Mouse (Mus musculus): ENCODE results near the gene Slc36a4. TPM values are rescaled to one million over a fixed set of nuclear protein-coding genes. Genes with fewer than 3 reads are reported as not detected.
A peak's percentile ranks its signal among the peaks of the same experiment; 100 is the strongest.

The Slc36a4 gene
- 23.3 and 25.0 TPM in 2 replicates for polyA plus RNA-seq (2012; rRNA removed)

GRCm38 (mm10) chr9:15709599-15710381, at the start of gene Slc36a4:
TSS of gene Slc36a4 (plus strand) at chr9:15709738.
- peak within 1 kb of the TSS; percentile 78 for H3K4me3 ChIP-seq (ENCODE audit: insufficient read depth, low read length)
- TF ChIP-seq POLR2A (IDR thresholded peaks at IDR 0.05; ENCODE audit: extremely low read depth, insufficient read depth, low read length), result peak; percentile 76
- no peak for TF ChIP-seq CTCF (IDR thresholded peaks at IDR 0.05; ENCODE audit: extremely low read depth, insufficient read depth, low read length)
- peaks cover 4% of the 10 kb centered on the region for H3K4me1 ChIP-seq (ENCODE audit: control insufficient read depth, insufficient read depth, low read length)

GRCm38 (mm10) chr9:15664606-15665005, 44.9 kb upstream of the Slc36a4 start:
- TF ChIP-seq CTCF (IDR thresholded peaks at IDR 0.05; ENCODE audit: extremely low read depth, insufficient read depth, low read length), result no peak
- Histone ChIP-seq H3K27ac (ENCODE audit: insufficient read depth, low read length) (no peak overlapping the region), H3K4me1 (ENCODE audit: control insufficient read depth, insufficient read depth, low read length) (no peaks in the 10 kb centered on the region), H3K4me3 (ENCODE audit: insufficient read depth, low read length) (no peak overlapping the region)

More at GRCm38 (mm10) chr9:15709599-15710381, at the start of gene Slc36a4:
- H3K27ac ChIP-seq (ENCODE audit: insufficient read depth, low read length), result peak within 1 kb of the TSS; percentile 88

DNA sequence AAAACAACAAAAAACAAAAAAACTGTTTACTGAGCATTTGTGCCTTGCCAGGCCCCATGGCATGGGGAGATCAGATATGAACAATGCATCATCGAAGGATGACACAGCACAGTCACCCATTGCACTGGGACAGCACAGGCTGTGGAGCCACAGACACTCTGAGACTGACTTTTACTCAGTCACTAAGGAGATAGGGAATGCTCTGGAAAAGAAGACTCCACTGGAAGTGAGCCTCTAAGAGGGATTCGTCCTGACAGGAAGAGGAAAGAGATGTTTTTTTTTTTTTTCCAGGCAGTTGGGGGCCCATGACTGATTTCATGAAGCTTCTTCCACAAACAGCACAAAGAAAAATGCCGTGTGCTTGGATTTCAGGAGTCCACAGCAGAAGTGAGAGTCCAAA, 40.1 kb upstream of the Slc36a4 start:
- TF ChIP-seq CTCF (IDR thresholded peaks at IDR 0.05; ENCODE audit: extremely low read depth, insufficient read depth, low read length) (no peak), POLR2A (IDR thresholded peaks at IDR 0.05; ENCODE audit: extremely low read depth, insufficient read depth, low read length) (no peak)
- no peak overlapping the region for H3K27ac ChIP-seq (ENCODE audit: insufficient read depth, low read length)
- no peak overlapping the region for H3K4me3 ChIP-seq (ENCODE audit: insufficient read depth, low read length)
- no peaks in the 10 kb centered on the region for H3K4me1 ChIP-seq (ENCODE audit: control insufficient read depth, insufficient read depth, low read length)

GRCm38 (mm10) chr9:15670002-15670527, 39.5 kb upstream of the Slc36a4 start:
- H3K27ac ChIP-seq (ENCODE audit: insufficient read depth, low read length), result no peak overlapping the region
- TF ChIP-seq POLR2A (IDR thresholded peaks at IDR 0.05; ENCODE audit: extremely low read depth, insufficient read depth, low read length) (no peak), CTCF (IDR thresholded peaks at IDR 0.05; ENCODE audit: extremely low read depth, insufficient read depth, low read length) (no peak)
- H3K4me1 ChIP-seq (ENCODE audit: control insufficient read depth, insufficient read depth, low read length), result no peaks in the 10 kb centered on the region
- H3K4me3 ChIP-seq (ENCODE audit: insufficient read depth, low read length), result no peak overlapping the region

GRCm38 (mm10) chr9:15672251-15672650, 37.3 kb upstream of the Slc36a4 start:
- H3K27ac ChIP-seq (ENCODE audit: insufficient read depth, low read length), result no peak overlapping the region
- H3K4me3 ChIP-seq (ENCODE audit: insufficient read depth, low read length), result no peak overlapping the region
- no peak for TF ChIP-seq POLR2A (IDR thresholded peaks at IDR 0.05; ENCODE audit: extremely low read depth, insufficient read depth, low read length)
- H3K4me1 ChIP-seq (ENCODE audit: control insufficient read depth, insufficient read depth, low read length), result no peaks in the 10 kb centered on the region

- TF ChIP-seq POLR2A (IDR thresholded peaks at IDR 0.05; ENCODE audit: extremely low read depth, insufficient read depth, low read length) (no peak), CTCF (IDR thresholded peaks at IDR 0.05; ENCODE audit: extremely low read depth, insufficient read depth, low read length) (peak; percentile 95)
- Histone ChIP-seq H3K4me3 (ENCODE audit: insufficient read depth, low read length) (no peak overlapping the region), H3K4me1 (ENCODE audit: control insufficient read depth, insufficient read depth, low read length) (no peaks in the 10 kb centered on the region), H3K27ac (ENCODE audit: insufficient read depth, low read length) (no peak overlapping the region)
Measured at GRCm38 (mm10) chr9:15681855-15682466, 27.6 kb upstream of the Slc36a4 start.

DNA sequence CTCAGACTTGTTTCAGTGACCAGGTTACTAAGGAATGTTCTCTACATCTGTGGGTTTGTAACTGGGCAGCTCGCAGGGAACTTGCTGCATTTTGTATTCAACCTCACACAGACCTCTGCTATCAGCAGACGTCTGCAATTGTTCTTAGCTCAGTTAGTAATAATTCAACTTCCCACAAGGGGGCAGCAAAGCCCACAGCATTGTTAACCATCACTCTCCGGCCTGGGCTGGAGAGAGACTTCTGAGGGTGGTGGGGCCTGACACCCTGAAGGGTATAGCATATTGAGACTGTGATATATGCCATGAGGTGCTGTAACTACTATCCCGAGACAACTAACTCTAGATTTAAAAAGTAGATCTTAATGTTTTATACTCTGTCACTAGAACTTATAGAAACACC, 24.3 kb upstream of the Slc36a4 start:
- Histone ChIP-seq H3K4me3 (ENCODE audit: insufficient read depth, low read length) (no peak overlapping the region), H3K27ac (ENCODE audit: insufficient read depth, low read length) (no peak overlapping the region), H3K4me1 (ENCODE audit: control insufficient read depth, insufficient read depth, low read length) (no peaks in the 10 kb centered on the region)
- no peak for TF ChIP-seq POLR2A (IDR thresholded peaks at IDR 0.05; ENCODE audit: extremely low read depth, insufficient read depth, low read length)
- TF ChIP-seq CTCF (IDR thresholded peaks at IDR 0.05; ENCODE audit: extremely low read depth, insufficient read depth, low read length), result peak; percentile 77

DNA sequence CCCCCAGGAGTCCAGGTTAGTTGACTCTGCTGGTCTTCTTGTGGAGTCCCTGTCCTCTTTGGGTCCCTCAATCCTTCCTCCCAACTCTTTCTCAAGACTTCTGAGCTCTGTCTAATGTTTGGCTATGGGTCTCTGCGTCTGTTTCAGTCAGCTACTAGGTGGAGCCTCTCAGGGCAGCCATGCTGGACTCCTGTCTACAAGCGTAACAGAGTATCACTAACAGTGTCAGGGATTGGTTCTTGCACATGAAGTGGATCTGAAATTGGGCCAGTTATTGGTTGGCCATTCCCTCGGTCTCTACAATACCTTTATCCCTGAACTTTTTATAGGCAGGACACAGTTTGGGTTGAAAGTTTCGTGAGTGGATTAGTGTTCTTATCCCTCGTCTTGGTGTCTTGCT, 22.2 kb upstream of the Slc36a4 start:
- H3K4me3 ChIP-seq (ENCODE audit: insufficient read depth, low read length), result no peak overlapping the region
- TF ChIP-seq CTCF (IDR thresholded peaks at IDR 0.05; ENCODE audit: extremely low read depth, insufficient read depth, low read length) (no peak), POLR2A (IDR thresholded peaks at IDR 0.05; ENCODE audit: extremely low read depth, insufficient read depth, low read length) (no peak)
- no peaks in the 10 kb centered on the region for H3K4me1 ChIP-seq (ENCODE audit: control insufficient read depth, insufficient read depth, low read length)
- no peak overlapping the region for H3K27ac ChIP-seq (ENCODE audit: insufficient read depth, low read length)

GRCm38 (mm10) chr9:15693847-15694246, 15.7 kb upstream of the Slc36a4 start:
- Histone ChIP-seq H3K27ac (ENCODE audit: insufficient read depth, low read length) (no peak overlapping the region), H3K4me1 (ENCODE audit: control insufficient read depth, insufficient read depth, low read length) (no peaks in the 10 kb centered on the region), H3K4me3 (ENCODE audit: insufficient read depth, low read length) (no peak overlapping the region)
- TF ChIP-seq CTCF (IDR thresholded peaks at IDR 0.05; ENCODE audit: extremely low read depth, insufficient read depth, low read length) (no peak), POLR2A (IDR thresholded peaks at IDR 0.05; ENCODE audit: extremely low read depth, insufficient read depth, low read length) (no peak)

- no peak overlapping the region for H3K4me3 ChIP-seq (ENCODE audit: insufficient read depth, low read length)
- H3K4me1 ChIP-seq (ENCODE audit: control insufficient read depth, insufficient read depth, low read length), result no peaks in the 10 kb centered on the region
- H3K27ac ChIP-seq (ENCODE audit: insufficient read depth, low read length), result no peak overlapping the region
- TF ChIP-seq CTCF (IDR thresholded peaks at IDR 0.05; ENCODE audit: extremely low read depth, insufficient read depth, low read length) (no peak), POLR2A (IDR thresholded peaks at IDR 0.05; ENCODE audit: extremely low read depth, insufficient read depth, low read length) (no peak)
Measured at GRCm38 (mm10) chr9:15694989-15695388, 14.5 kb upstream of the Slc36a4 start.

Measured in cortical plate, adult 2 months (tissue).